Mouse (Mus musculus) ES-E14 (cell line): ENCODE measurements around the gene Cbfa2t3. TPM values are rescaled to one million over a fixed set of nuclear protein-coding genes. Genes with fewer than 3 reads are reported as not detected.

Experiments
- DNase-seq: peaks from one replicate; pipeline ENCODE4 v3.0.0-alpha.2; 2013; ENCODE audit warnings: low read depth, low spot score
- H3K27ac ChIP-seq: 2 replicates; pipeline ENCODE4 v1.5.1; 2012; ENCODE audit warnings: low read depth, mild to moderate bottlenecking, low read length, moderate library complexity, mixed read lengths; ENCODE audit not compliant: poor library complexity, insufficient read depth, severe bottlenecking
- H3K36me3 ChIP-seq: 2 replicates; pipeline ENCODE4 v1.6.1; 2012; ENCODE audit warnings: mild to moderate bottlenecking, low read length, moderate library complexity, mixed read lengths; ENCODE audit not compliant: control insufficient read depth, poor library complexity, insufficient read depth, severe bottlenecking
- H3K4me1 ChIP-seq, 2 experiments: fragments of 150-350 bp in 1 of 2; sonication (generic) in 1 of 2; 2 replicates each; pipeline ENCODE4 v1.6.1; 2012; ENCODE audit warnings: low read length in 2 of 2, mild to moderate bottlenecking in 1 of 2, mixed read lengths in 1 of 2; ENCODE audit not compliant: control insufficient read depth in 2 of 2, insufficient read depth in 2 of 2, poor library complexity in 1 of 2
- H3K4me3 ChIP-seq, 2 experiments: fragments of 150-350 bp in 1 of 2; sonication (generic) in 1 of 2; 2 replicates each; pipeline ENCODE4 v1.5.1; 2012; ENCODE audit warnings: low read length in 2 of 2, low read depth in 1 of 2, mild to moderate bottlenecking in 1 of 2, mixed read lengths in 1 of 2; ENCODE audit not compliant: insufficient read depth in 1 of 2, poor library complexity in 1 of 2, severe bottlenecking in 1 of 2
- H3K9ac ChIP-seq: 2 replicates; pipeline ENCODE4 v1.6.1; 2012; ENCODE audit warnings: low read depth, mild to moderate bottlenecking, low read length, mixed read lengths; ENCODE audit not compliant: poor library complexity, insufficient read depth, severe bottlenecking
- H3K9me3 ChIP-seq: fragments of 150-350 bp; sonication (generic); 2 replicates; pipeline ENCODE4 v1.6.1; 2012; ENCODE audit warnings: low read depth, mild to moderate bottlenecking, low read length; ENCODE audit not compliant: control insufficient read depth, insufficient read depth
- CHD2 ChIP-seq: IDR thresholded peaks from 2 replicates; pipeline ENCODE4 v1.6.1; 2014; ENCODE audit warnings: mild to moderate bottlenecking, low read depth, low read length, inconsistent platforms
- HCFC1 ChIP-seq: IDR thresholded peaks from 2 replicates; pipeline ENCODE4 v1.6.1; 2012; ENCODE audit warnings: low read length, inconsistent platforms, borderline replicate concordance; ENCODE audit not compliant: insufficient read depth
- MAFK ChIP-seq: IDR thresholded peaks from 2 replicates; pipeline ENCODE4 v1.6.1; 2014; ENCODE audit warnings: mild to moderate bottlenecking, low read depth, low read length, inconsistent platforms; ENCODE audit not compliant: insufficient read depth
- ZC3H11A ChIP-seq: IDR thresholded peaks from 2 replicates; pipeline ENCODE4 v1.6.1; 2012; ENCODE audit warnings: low read depth, mild to moderate bottlenecking, inconsistent platforms, low read length, borderline replicate concordance
- ZNF384 ChIP-seq: IDR thresholded peaks from 2 replicates; pipeline ENCODE4 v1.6.1; 2012; ENCODE audit warnings: low read depth, low read length, inconsistent platforms
- in situ Hi-C, 2 experiments: fragments of 600-800 bp; cut with MboI; formaldehyde crosslinking; loops; one replicate each; pipeline ENCODE4 v1.15.1; 2025; ENCODE audit warnings: low sequenced_read_pairs in 2 of 2, inconsistent platforms in 1 of 2; ENCODE audit not compliant: unreplicated experiment in 2 of 2
- total RNA-seq: library from RNA; depleted of rRNA; stranded (reverse); fragments of 300-350 nt; gene quantifications from 2 replicates; pipeline ENCODE4 v1.2.3, GENCODE M21; 2012; rRNA removed

Gene Cbfa2t3
- total RNA-seq, 1 experiment = 0.36 TPM

- no peak for DNase-seq
- in situ Hi-C loops = no loop called here
- H3K9ac ChIP-seq = peak overlapping the region; percentile 60; the same call in 1 of the 2 replicates
- H3K9me3 ChIP-seq = no peaks in the 10 kb centered on the region
- TF ChIP-seq MAFK = no peak
- TF ChIP-seq ZC3H11A = no peak
- TF ChIP-seq HCFC1 = no peak
- TF ChIP-seq CHD2 = no peak
- no peak for TF ChIP-seq ZNF384
- peaks cover 15% of the 10 kb centered on the region for H3K36me3 ChIP-seq
- H3K4me3 ChIP-seq = peak overlapping the region; percentile 12 to 90; a peak in 3 of 4 replicates
- peak overlapping the region; percentile 15 for H3K27ac ChIP-seq
- H3K4me1 ChIP-seq = peaks cover 9 to 34% of the 10 kb centered on the region in 2 experiments; a peak in 3 of 4 replicates
Observed at GRCm38 (mm10) chr8:122577116-122577515, 121.8 kb downstream of the Cbfa2t3 start.

- Histone ChIP-seq H3K4me1 (peaks cover 9 to 35% of the 10 kb centered on the region in 2 experiments; a peak in 3 of 4 replicates), H3K9ac (peak within 1 kb of the TSS; percentile 93)
Observed at GRCm38 (mm10) chr8:122576648-122577022, 122.3 kb downstream of the Cbfa2t3 start, which contains the start of gene Aprt. Gene Aprt, minus strand, starts transcription at chr8:122576909.

GRCm38 (mm10) chr8:122575735-122576647, 122.9 kb downstream of the Cbfa2t3 start:
- H3K9ac ChIP-seq = peak overlapping the region; percentile 93
- in situ Hi-C loops = no loop called here
- peak overlapping the region; percentile 72 for H3K27ac ChIP-seq
- no peak for DNase-seq
- H3K4me3 ChIP-seq = peak overlapping the region; percentile 87 to 90
- TF ChIP-seq ZC3H11A (no peak), HCFC1 (no peak), MAFK (no peak), ZNF384 (no peak), CHD2 (no peak)
- peaks cover 9 to 31% of the 10 kb centered on the region in 2 experiments; a peak in 3 of 4 replicates for H3K4me1 ChIP-seq
- no peaks in the 10 kb centered on the region for H3K9me3 ChIP-seq
- peaks cover 26% of the 10 kb centered on the region for H3K36me3 ChIP-seq

More at GRCm38 (mm10) chr8:122576648-122577022, 122.3 kb downstream of the Cbfa2t3 start, which contains the start of gene Aprt:
- TF ChIP-seq MAFK = no peak
- peak; percentile 39; the same call in 1 of the 2 replicates for TF ChIP-seq HCFC1
- no peak for TF ChIP-seq ZC3H11A
- TF ChIP-seq CHD2 = no peak
- Histone ChIP-seq H3K4me3 (peak within 1 kb of the TSS; percentile 87 to 90), H3K27ac (peak within 1 kb of the TSS; percentile 72), H3K36me3 (peaks cover 19% of the 10 kb centered on the region), H3K9me3 (no peaks in the 10 kb centered on the region)
- in situ Hi-C loops = no loop called here
- peak; percentile 98 for DNase-seq

GRCm38 (mm10) chr8:122575286-122575685, 123.6 kb downstream of the Cbfa2t3 start:
- H3K36me3 ChIP-seq = peaks cover 33% of the 10 kb centered on the region
- TF ChIP-seq ZC3H11A (no peak), HCFC1 (no peak), ZNF384 (no peak), CHD2 (no peak), MAFK (no peak)
- in situ Hi-C loops = no loop called here
- H3K9me3 ChIP-seq = no peaks in the 10 kb centered on the region
- H3K4me3 ChIP-seq = peak overlapping the region; percentile 87 to 90
- H3K27ac ChIP-seq = peak overlapping the region; percentile 48; the same call in 1 of the 2 replicates
- no peak for DNase-seq
- peak overlapping the region; percentile 93; the same call in 1 of the 2 replicates for H3K9ac ChIP-seq
- peaks cover 9 to 26% of the 10 kb centered on the region in 2 experiments; a peak in 3 of 4 replicates for H3K4me1 ChIP-seq

Other genes starting within 250 kb of the Cbfa2t3 start
- 4.2 and 8.2 TPM in 2 replicates for gene Snai3, start 238.4 kb downstream of the Cbfa2t3 start, total RNA-seq
- 10.8 and 15.0 TPM in 2 replicates for gene Rnf166, start 223.0 kb downstream of the Cbfa2t3 start, total RNA-seq
- 79.8 and 96.0 TPM in 2 replicates for gene Ctu2, start 223.0 kb downstream of the Cbfa2t3 start, total RNA-seq
- gene Piezo1, start 147.8 kb downstream of the Cbfa2t3 start, total RNA-seq = 204 and 335 TPM in 2 replicates
- 139 and 168 TPM in 2 replicates for gene Cdt1, start 131.1 kb downstream of the Cbfa2t3 start, total RNA-seq
- gene Aprt, start 122.2 kb downstream of the Cbfa2t3 start, total RNA-seq = 400 and 412 TPM in 2 replicates
- gene Galns, start 87.6 kb downstream of the Cbfa2t3 start, total RNA-seq = 8.9 and 9.2 TPM in 2 replicates
- gene Trappc2l, start 87.5 kb downstream of the Cbfa2t3 start, total RNA-seq = 53.2 and 56.1 TPM in 2 replicates
- not detected in 2 replicates for gene Pabpn1l, start 76.4 kb downstream of the Cbfa2t3 start, total RNA-seq
- gene Acsf3, start 76.4 kb upstream of the Cbfa2t3 start, total RNA-seq = 11.7 and 12.4 TPM in 2 replicates
- 0.76 and 1.1 TPM in 2 replicates for gene Cdh15, start 148.9 kb upstream of the Cbfa2t3 start, total RNA-seq